Mouse (Mus musculus) lung, embryonic 14.5 days (tissue): ENCODE data around the gene Rgs12. TPM values are rescaled to one million over a fixed set of nuclear protein-coding genes. Genes with fewer than 3 reads are reported as not detected.

Source experiments
- ATAC-seq: fragments of 200-750 bp; cut with Nextera tagmentation; 2 replicates; pipeline ENCODE4 v1.8.0; 2017; ENCODE audit warnings: mild to moderate bottlenecking, moderate TSS enrichment, moderate library complexity; ENCODE audit not compliant: insufficient read depth
- DNase-seq: peaks from one replicate; pipeline ENCODE4 v3.0.0-alpha.2; 2015
- H3K27ac ChIP-seq: fragments of 300-500 bp; sonication (generic); 2 replicates; pipeline ENCODE4 v1.5.1; 2014; ENCODE audit warnings: low read depth, mild to moderate bottlenecking, moderate library complexity
- H3K27me3 ChIP-seq: fragments of 300-500 bp; sonication (generic); 2 replicates; pipeline ENCODE4 v1.6.1; 2014; ENCODE audit warnings: low read length, control low read depth; ENCODE audit not compliant: insufficient read depth
- H3K36me3 ChIP-seq: fragments of 300-500 bp; sonication (generic); 2 replicates; pipeline ENCODE4 v1.6.1; 2014; ENCODE audit warnings: control low read depth; ENCODE audit not compliant: insufficient read depth
- H3K4me1 ChIP-seq: fragments of 300-500 bp; sonication (generic); 2 replicates; pipeline ENCODE4 v1.6.1; 2014; ENCODE audit warnings: antibody characterized with exemption, control low read depth; ENCODE audit not compliant: insufficient read depth
- H3K4me2 ChIP-seq: fragments of 300-500 bp; sonication (generic); 2 replicates; pipeline ENCODE4 v1.6.1; 2014; ENCODE audit warnings: mild to moderate bottlenecking
- H3K4me3 ChIP-seq: fragments of 300-500 bp; sonication (generic); 2 replicates; pipeline ENCODE4 v1.5.1; 2014; ENCODE audit warnings: low read depth, low read length
- H3K9ac ChIP-seq: fragments of 300-500 bp; sonication (generic); 2 replicates; pipeline ENCODE4 v1.6.1; 2014
- H3K9me3 ChIP-seq: fragments of 300-500 bp; sonication (generic); 2 replicates; pipeline ENCODE4 v1.6.1; 2016; ENCODE audit warnings: low read depth, low read length, control low read depth
- CTCF ChIP-seq: IDR thresholded peaks from 2 replicates; pipeline ENCODE4 v1.5.1; 2016; ENCODE audit warnings: antibody characterized with exemption, low read depth
- WGBS: fragments of 180-500 bp; shearing (Covaris S2); extraction: QIAGEN DNeasy Blood & Tissue Kit; methylation state at CpG from one replicate; pipeline ENCODE4 v1.1.7; 2014; 5-methylcytosine and 5-hydroxymethylcytosine counted together
- polyA plus RNA-seq: library from polyadenylated mRNA; unstranded; fragments of >200 nt; fragmentation: Nextera tagmentation; extraction: Ambion mirVana; gene quantifications from 2 replicates; pipeline ENCODE4 v1.2.1, GENCODE M21; 2014

Gene Rgs12
- polyA plus RNA-seq = 26.6 and 31.4 TPM in 2 replicates

DNA sequence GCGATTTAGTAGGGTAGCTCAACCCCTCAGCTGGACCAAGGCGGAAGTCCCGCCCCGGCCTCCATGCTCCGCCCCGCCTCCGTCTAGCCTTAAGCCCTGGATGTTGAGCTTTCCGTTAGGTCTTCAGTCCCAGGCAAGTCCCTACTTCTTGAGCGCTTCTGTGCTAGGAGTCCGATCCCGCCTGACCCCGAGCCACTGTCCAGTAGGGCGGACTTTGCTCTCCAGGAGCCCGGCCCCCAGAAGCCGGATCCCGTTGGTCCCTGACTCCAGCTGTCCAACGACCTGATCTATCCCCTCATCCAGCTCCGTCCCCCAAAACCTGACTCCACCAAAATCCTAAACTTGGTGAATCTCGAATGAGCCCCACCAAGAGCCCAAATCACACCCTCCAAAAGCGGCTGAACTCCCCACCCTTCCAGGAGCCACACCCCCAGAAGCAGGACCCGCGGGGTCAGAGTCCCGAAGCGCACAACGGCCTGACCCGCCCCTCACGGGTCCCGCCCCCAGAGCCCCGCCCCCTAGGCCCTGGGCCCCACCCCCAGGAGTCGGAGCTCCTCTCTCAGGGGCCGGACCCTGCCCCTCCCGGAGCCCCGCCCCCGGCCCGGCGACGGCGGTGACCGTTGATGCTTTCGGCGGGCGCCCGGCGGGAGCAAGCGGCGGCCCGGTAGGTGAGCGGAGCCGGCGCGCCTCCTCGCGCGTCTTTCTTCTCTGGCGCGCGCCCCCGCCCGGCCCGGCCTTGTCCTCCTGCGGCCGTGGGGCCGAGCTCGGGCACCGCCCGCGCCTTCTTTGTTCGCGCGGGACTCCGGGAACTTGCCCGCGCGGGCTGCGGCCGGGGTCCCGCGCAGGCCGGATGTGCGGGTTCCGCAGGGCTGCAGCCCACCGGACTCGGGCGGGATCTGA, at the start of gene Rgs12:
Gene Rgs12, plus strand, starts transcription at position 585 of the 900 bp plus-strand sequence.
- H3K4me1 ChIP-seq = peaks cover 9% of the 10 kb centered on the region; the same call in 1 of the 2 replicates
- H3K9ac ChIP-seq = peak within 1 kb of the TSS; percentile 93
- H3K4me3 ChIP-seq = peak within 1 kb of the TSS; percentile 93
- peak within 1 kb of the TSS; percentile 88 for H3K27ac ChIP-seq
- WGBS = under 1% methylated on average over 66 of the region's 84 CpGs
- ATAC-seq (peak; percentile 95), DNase-seq (peak; percentile 87)
- no peaks in the 10 kb centered on the region; the same call in 1 of the 2 replicates for H3K9me3 ChIP-seq
- peak within 1 kb of the TSS; percentile 79 for H3K4me2 ChIP-seq
- no peaks in the 10 kb centered on the region for H3K27me3 ChIP-seq
- peaks cover 8% of the 10 kb centered on the region; the same call in 1 of the 2 replicates for H3K36me3 ChIP-seq
- no peak for TF ChIP-seq CTCF

DNA sequence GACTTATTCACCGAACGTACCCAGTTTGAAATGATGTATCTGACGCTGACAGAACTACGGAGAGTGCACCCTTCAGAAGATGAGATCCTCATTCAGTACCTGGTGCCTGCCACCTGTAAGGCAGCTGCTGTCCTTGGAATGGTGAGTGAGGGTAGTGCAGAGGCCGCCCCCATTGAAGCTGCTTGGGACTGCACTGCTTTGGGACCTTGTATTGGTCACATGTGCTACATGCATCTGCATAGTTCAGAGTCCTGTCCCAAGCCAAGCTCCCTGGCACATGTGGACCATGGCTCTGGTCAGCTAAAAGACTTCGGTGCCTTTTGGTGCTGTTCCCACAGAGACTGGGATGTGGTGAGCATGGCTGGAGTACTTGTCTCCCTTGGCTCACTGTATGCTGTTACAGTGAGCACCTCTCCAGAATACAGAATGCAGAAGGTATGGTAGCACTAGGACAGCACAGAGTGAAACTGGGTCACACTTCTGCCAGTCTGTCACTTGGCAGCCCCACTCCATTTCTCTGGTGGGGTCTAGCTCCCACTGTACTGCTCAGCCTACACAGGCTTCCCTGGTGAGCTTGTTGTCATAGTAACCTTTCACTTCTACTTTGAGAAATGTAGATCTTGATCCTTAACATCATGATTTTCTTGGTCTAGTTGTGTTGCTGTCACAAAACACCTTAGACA, 49.3 kb upstream of the Rgs12 start:
- Histone ChIP-seq H3K27me3 (no peaks in the 10 kb centered on the region), H3K4me2 (no peak overlapping the region), H3K27ac (no peak overlapping the region), H3K9ac (no peak overlapping the region), H3K9me3 (no peaks in the 10 kb centered on the region), H3K4me1 (no peaks in the 10 kb centered on the region), H3K36me3 (peaks cover 79% of the 10 kb centered on the region), H3K4me3 (no peak overlapping the region)
- DNase-seq (no peak), ATAC-seq (no peak)
- TF ChIP-seq CTCF = no peak
- WGBS = 92% methylated on average over 6 of the region's 6 CpGs

DNA sequence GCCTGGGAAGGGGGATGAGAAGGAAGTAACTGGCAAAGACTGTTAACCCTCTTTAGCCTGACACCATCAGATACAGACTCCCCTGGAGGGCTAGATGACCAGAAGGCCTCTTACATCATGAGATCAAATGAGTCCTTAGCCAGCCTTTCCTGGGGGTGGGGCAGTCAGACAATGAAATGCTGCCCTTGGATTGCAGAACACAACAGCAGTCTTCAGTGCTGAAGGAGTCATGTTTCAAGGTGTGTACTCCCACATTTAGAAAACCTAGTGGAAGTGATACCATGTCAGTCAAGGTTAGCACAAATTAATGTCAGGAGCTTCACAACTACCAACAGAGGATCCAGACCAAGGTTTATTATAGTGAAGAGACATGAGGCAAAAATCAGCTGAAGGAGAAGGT, 46.9 kb upstream of the Rgs12 start:
- Histone ChIP-seq H3K27me3 (no peaks in the 10 kb centered on the region), H3K4me1 (no peaks in the 10 kb centered on the region), H3K4me3 (no peak overlapping the region), H3K36me3 (peaks cover 82% of the 10 kb centered on the region), H3K27ac (peak overlapping the region; percentile 80), H3K4me2 (no peak overlapping the region), H3K9ac (no peak overlapping the region), H3K9me3 (no peaks in the 10 kb centered on the region)
- no peak for TF ChIP-seq CTCF
- DNase-seq (no peak), ATAC-seq (no peak)

DNA sequence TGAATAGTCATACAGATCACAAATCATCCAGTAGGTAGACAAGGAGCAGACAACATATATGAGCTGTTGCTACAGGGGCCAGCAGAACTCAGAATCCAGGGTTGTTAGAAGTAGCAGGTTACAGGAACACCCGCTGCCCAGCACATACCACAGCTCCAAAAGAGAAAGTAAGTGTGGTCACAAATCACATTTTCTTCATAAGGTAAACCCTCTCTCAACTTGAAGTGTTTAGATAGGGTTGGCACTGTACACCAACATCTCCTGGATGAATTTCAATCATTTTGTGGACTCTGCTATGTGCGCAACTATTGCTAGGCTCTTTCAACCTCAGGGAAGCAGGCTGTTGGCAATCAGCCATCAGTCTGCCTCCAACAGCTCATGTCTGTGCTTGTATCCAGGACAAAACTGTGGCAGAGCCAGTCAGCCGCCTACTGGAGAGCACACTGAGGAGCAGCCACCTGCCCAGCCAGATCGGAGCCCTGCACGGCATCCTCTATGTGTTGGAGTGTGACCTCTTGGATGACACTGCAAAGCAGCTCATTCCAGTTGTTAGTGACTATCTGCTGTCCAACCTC, 46.3 kb upstream of the Rgs12 start:
- ATAC-seq = peak; percentile 89
- Histone ChIP-seq H3K4me2 (no peak overlapping the region), H3K9me3 (no peaks in the 10 kb centered on the region), H3K27me3 (no peaks in the 10 kb centered on the region), H3K9ac (no peak overlapping the region), H3K36me3 (peaks cover 82% of the 10 kb centered on the region), H3K27ac (peak overlapping the region; percentile 80), H3K4me3 (no peak overlapping the region), H3K4me1 (no peaks in the 10 kb centered on the region)
- peak; percentile 57 for TF ChIP-seq CTCF
- DNase-seq = peak; percentile 85
- WGBS = 63% methylated on average over 5 of the region's 5 CpGs

GRCm38 (mm10) chr5:34904412-34904811, 44.8 kb upstream of the Rgs12 start:
- DNase-seq (no peak), ATAC-seq (no peak)
- no peak overlapping the region for H3K27ac ChIP-seq
- no peaks in the 10 kb centered on the region for H3K9me3 ChIP-seq
- no peak overlapping the region for H3K4me2 ChIP-seq
- H3K36me3 ChIP-seq = peaks cover 82% of the 10 kb centered on the region
- no peak for TF ChIP-seq CTCF
- H3K27me3 ChIP-seq = no peaks in the 10 kb centered on the region
- H3K9ac ChIP-seq = no peak overlapping the region
- H3K4me1 ChIP-seq = no peaks in the 10 kb centered on the region
- no peak overlapping the region for H3K4me3 ChIP-seq

DNA sequence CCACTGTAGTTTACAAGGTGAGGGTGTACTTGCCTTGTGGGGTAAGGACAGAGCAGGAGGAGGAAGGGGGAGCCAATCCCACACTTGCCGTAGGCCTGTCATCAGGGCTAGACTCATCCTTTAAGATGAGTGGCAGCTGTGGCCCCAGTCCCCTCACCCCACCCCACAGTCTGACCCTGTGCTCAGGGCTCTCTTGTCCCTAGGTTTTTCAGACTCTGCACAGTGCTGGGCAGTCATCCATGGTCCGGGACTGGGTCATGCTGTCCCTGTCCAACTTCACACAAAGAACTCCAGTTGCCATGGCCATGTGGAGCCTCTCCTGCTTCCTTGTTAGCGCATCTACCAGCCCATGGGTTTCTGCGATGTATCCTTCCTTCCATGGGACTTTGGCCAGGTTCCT, 42.0 kb upstream of the Rgs12 start:
- Histone ChIP-seq H3K27ac (no peak overlapping the region), H3K36me3 (peaks cover 67% of the 10 kb centered on the region), H3K9me3 (no peaks in the 10 kb centered on the region), H3K27me3 (no peaks in the 10 kb centered on the region), H3K4me3 (no peak overlapping the region), H3K4me1 (no peaks in the 10 kb centered on the region), H3K4me2 (no peak overlapping the region), H3K9ac (no peak overlapping the region)
- 88% methylated on average over 4 of the region's 4 CpGs for WGBS
- no peak for TF ChIP-seq CTCF
- DNase-seq (no peak), ATAC-seq (no peak)
